In genomic region chr1:82292771-82293170, GRCm38 (mm10) we compare ENCODE assay signal across 8 mouse cellular contexts. TPM values are rescaled to one million over a fixed set of nuclear protein-coding genes. Genes with fewer than 3 reads are reported as not detected.
DNase-seq lines count a peak whose midpoint lies in the region; ATAC-seq and TF ChIP-seq lines count a peak whose summit lies in the region.

No protein-coding gene starts in this region.

- H3K27ac ChIP-seq in forebrain, embryonic 12.5 days = peak overlapping the region; percentile 98; the same call in 1 of the 2 replicates
- peak overlapping the region; percentile 99 for H3K27ac ChIP-seq in heart, embryonic 15.5 days
- H3K27ac ChIP-seq in kidney, embryonic 16.5 days (ENCODE audit: low read length) = peak overlapping the region; percentile 53
- H3K27ac ChIP-seq in liver, adult 2 months (replicated peaks; ENCODE audit: insufficient read depth, low read depth, low read length) = no peak overlapping the region
- no peak overlapping the region for H3K27ac ChIP-seq in thymus, adult 2 months (ENCODE audit: control insufficient read depth, insufficient read depth, low read length)

- H3K9ac ChIP-seq in forebrain, embryonic 12.5 days = peak overlapping the region; percentile 21
- peak overlapping the region; percentile 79 for H3K9ac ChIP-seq in heart, embryonic 15.5 days
- peak overlapping the region; percentile 86 for H3K9ac ChIP-seq in kidney, embryonic 16.5 days (replicated peaks; ENCODE audit: low read length)
- H3K9ac ChIP-seq in liver, adult 2 months (ENCODE audit: low read depth, low read length) = no peak overlapping the region

- TF ChIP-seq POLR2A in liver, adult 2 months (IDR thresholded peaks at IDR 0.05; ENCODE audit: extremely low read depth, insufficient read depth, low read length) = no peak
- no peak for TF ChIP-seq POLR2A in myocyte (IDR thresholded peaks at IDR 0.05; ENCODE audit: insufficient read length, low read depth)
- TF ChIP-seq POLR2A in thymus, adult 2 months (IDR thresholded peaks at IDR 0.05; ENCODE audit: control insufficient read depth, extremely low read depth, insufficient read depth, low read length, poor library complexity) = no peak

- no peaks in the 10 kb centered on the region for H3K9me3 ChIP-seq in forebrain, embryonic 12.5 days
- H3K9me3 ChIP-seq in heart, embryonic 15.5 days (replicated peaks) = no peaks in the 10 kb centered on the region
- no peaks in the 10 kb centered on the region for H3K9me3 ChIP-seq in kidney, embryonic 16.5 days (ENCODE audit: low read length)

- no peak overlapping the region for H3ac ChIP-seq in myocyte (ENCODE audit: control insufficient read depth, insufficient read length)

- H3K4me3 ChIP-seq in forebrain, embryonic 12.5 days (replicated peaks) = peak overlapping the region; percentile 64
- peak overlapping the region; percentile 81 for H3K4me3 ChIP-seq in heart, embryonic 15.5 days
- H3K4me3 ChIP-seq in kidney, embryonic 16.5 days (ENCODE audit: low read length) = peak overlapping the region; percentile 78
- peak overlapping the region; percentile 2; the same call in 1 of the 2 replicates for H3K4me3 ChIP-seq in liver, adult 2 months (ENCODE audit: insufficient read depth, low read depth, low read length)
- H3K4me3 ChIP-seq in myocyte = peak overlapping the region; percentile 96
- H3K4me3 ChIP-seq in thymus, adult 2 months (ENCODE audit: control insufficient read depth, insufficient read depth, low read length) = no peak overlapping the region

- DNase-seq in ovary, adult 18-20 months (ENCODE audit: low spot score) = peak; percentile 58
- no peak for DNase-seq in ovary, postnatal 10 days (ENCODE audit: low spot score)
- no peak for DNase-seq in liver, adult 2 months (ENCODE audit: extremely low read depth, low read depth, low spot score)
- peak; percentile 41 for DNase-seq in thymus, adult 2 months

- under 1% methylated on average over 13 of the region's 13 CpGs for WGBS in forebrain, embryonic 12.5 days
- WGBS in heart, embryonic 15.5 days = under 1% methylated on average over 13 of the region's 13 CpGs
- WGBS in kidney, embryonic 16.5 days = under 1% methylated on average over 13 of the region's 13 CpGs
- 7% methylated on average over 13 of the region's 13 CpGs for WGBS in liver, adult 2 months
- WGBS in thymus, adult 2 months = 4% methylated on average over 13 of the region's 13 CpGs

- H3K27me3 ChIP-seq in forebrain, embryonic 12.5 days = peaks cover 5% of the 10 kb centered on the region; the same call in 1 of the 2 replicates
- peaks cover 17% of the 10 kb centered on the region for H3K27me3 ChIP-seq in heart, embryonic 15.5 days
- H3K27me3 ChIP-seq in kidney, embryonic 16.5 days (ENCODE audit: insufficient read depth, low read length) = peaks cover 9% of the 10 kb centered on the region; the same call in 1 of the 2 replicates
- H3K27me3 ChIP-seq in liver, adult 2 months (ENCODE audit: control insufficient read depth, insufficient read depth, low read length) = no peaks in the 10 kb centered on the region
- no peaks in the 10 kb centered on the region for H3K27me3 ChIP-seq in myocyte (ENCODE audit: control insufficient read depth, insufficient read depth, insufficient read length)
- H3K27me3 ChIP-seq in thymus, adult 2 months (ENCODE audit: control insufficient read depth, insufficient read depth, low read length) = peaks cover 24% of the 10 kb centered on the region

- H3K4me1 ChIP-seq in forebrain, embryonic 12.5 days = peaks cover 42% of the 10 kb centered on the region
- H3K4me1 ChIP-seq in heart, embryonic 15.5 days (replicated peaks) = peaks cover 37% of the 10 kb centered on the region
- H3K4me1 ChIP-seq in kidney, embryonic 16.5 days (ENCODE audit: insufficient read depth, low read length) = peaks cover 26% of the 10 kb centered on the region
- peaks cover 23% of the 10 kb centered on the region for H3K4me1 ChIP-seq in liver, adult 2 months (ENCODE audit: control insufficient read depth, insufficient read depth, low read length)
- H3K4me1 ChIP-seq in thymus, adult 2 months (replicated peaks; ENCODE audit: control insufficient read depth, insufficient read depth, low read length) = peaks cover 16% of the 10 kb centered on the region

- H3K36me3 ChIP-seq in forebrain, embryonic 12.5 days (replicated peaks) = peaks cover 15% of the 10 kb centered on the region
- H3K36me3 ChIP-seq in heart, embryonic 15.5 days = peaks cover 4% of the 10 kb centered on the region; the same call in 1 of the 2 replicates
- H3K36me3 ChIP-seq in kidney, embryonic 16.5 days (ENCODE audit: insufficient read depth, low read length) = peaks cover 14% of the 10 kb centered on the region
- no peaks in the 10 kb centered on the region for H3K36me3 ChIP-seq in liver, adult 2 months (ENCODE audit: control insufficient read depth, insufficient read depth, low read length)
- no peaks in the 10 kb centered on the region for H3K36me3 ChIP-seq in myocyte (ENCODE audit: control insufficient read depth, insufficient read depth)
- H3K36me3 ChIP-seq in thymus, adult 2 months (ENCODE audit: control insufficient read depth, insufficient read depth, low read length) = no peaks in the 10 kb centered on the region

- peak overlapping the region; percentile 85 for H3K4me2 ChIP-seq in forebrain, embryonic 12.5 days
- H3K4me2 ChIP-seq in heart, embryonic 15.5 days = peak overlapping the region; percentile 85
- H3K4me2 ChIP-seq in kidney, embryonic 16.5 days (replicated peaks; ENCODE audit: low read depth, low read length) = peak overlapping the region; percentile 94
- H3K4me2 ChIP-seq in myocyte (ENCODE audit: low read depth) = no peak overlapping the region

- peaks cover 23% of the 10 kb centered on the region for H3K79me2 ChIP-seq in liver, adult 2 months (ENCODE audit: control insufficient read depth, insufficient read depth, low read length)
- H3K79me2 ChIP-seq in myocyte (ENCODE audit: control insufficient read depth, insufficient read depth) = peaks cover 26% of the 10 kb centered on the region

- ATAC-seq in forebrain, embryonic 12.5 days (ENCODE audit: low FRiP score) = peak; percentile 74
- peak; percentile 28 for ATAC-seq in heart, embryonic 15.5 days (replicated peaks; ENCODE audit: insufficient number of reproducible peaks, insufficient read depth, low FRiP score, low read depth)
- ATAC-seq in kidney, embryonic 16.5 days (ENCODE audit: low FRiP score, low TSS enrichment) = peak; percentile 33

- no peak for TF ChIP-seq CTCF in liver, adult 2 months (IDR thresholded peaks at IDR 0.05; ENCODE audit: low read depth, low read length)
- TF ChIP-seq CTCF in thymus, adult 2 months (IDR thresholded peaks at IDR 0.05; ENCODE audit: borderline replicate concordance, control insufficient read depth, extremely low read depth, insufficient read depth, low read length, poor library complexity) = no peak

TF ChIP-seq in myocyte, 11 proteins besides CTCF, POLR2A, EP300 and RAD21:
- TF ChIP-seq CEBPB (IDR thresholded peaks at IDR 0.05; ENCODE audit: insufficient read depth, poor library complexity, severe bottlenecking) (no peak), MAX (IDR thresholded peaks at IDR 0.05; ENCODE audit: low read depth) (no peak), TCF3 (IDR thresholded peaks at IDR 0.05; ENCODE audit: insufficient read length, low read depth) (no peak), REST (IDR thresholded peaks at IDR 0.05; ENCODE audit: insufficient read depth, insufficient read length) (no peak), TCF12 (IDR thresholded peaks at IDR 0.05; ENCODE audit: insufficient read depth, poor library complexity, severe bottlenecking) (no peak), SRF (IDR thresholded peaks at IDR 0.05; ENCODE audit: control insufficient read depth, insufficient read length, low read depth) (no peak), MYOG (IDR thresholded peaks at IDR 0.05; ENCODE audit: control insufficient read depth in 1 of 3, insufficient read depth in 1 of 3, insufficient read length in 2 of 3, low read depth in 2 of 3) (no peak), MYOD1 (IDR thresholded peaks at IDR 0.05; ENCODE audit: control insufficient read depth in 1 of 3, insufficient read length in 2 of 3, low read depth in 2 of 3) (no peak), E2F4 (IDR thresholded peaks at IDR 0.05; ENCODE audit: insufficient read depth) (no peak), USF1 (IDR thresholded peaks at IDR 0.05; ENCODE audit: low read depth) (no peak), POLR2AphosphoS2 (IDR thresholded peaks at IDR 0.05; ENCODE audit: insufficient read length, low read depth) (no peak)

RNA-seq across cellular contexts. Expression of gene Irs1, which starts 1.6 kb away (rescaled TPM):
- polyA plus RNA-seq in forebrain, embryonic 12.5 days (2016; fragmentation: Nextera tagmentation; extraction: Ambion mirVana) = 17.8 and 18.3 TPM in 2 replicates
- polyA plus RNA-seq in heart, embryonic 15.5 days (2015; fragmentation: Nextera tagmentation; extraction: Ambion mirVana) = 9.1 and 9.3 TPM in 2 replicates
- 4.2 and 4.3 TPM in 2 replicates for polyA plus RNA-seq in kidney, embryonic 16.5 days (2015; fragmentation: Nextera tagmentation; extraction: Ambion mirVana)
- total RNA-seq in liver, adult 2 months (2014; rRNA removed) = 7.6 and 13.3 TPM in 2 replicates
- 8.2 TPM in 2 replicates for polyA plus RNA-seq in liver, adult 2 months (2012; rRNA removed)
- polyA plus RNA-seq in myocyte (2012; fragmentation: generic; extraction: Trizol) = 3.9 TPM
- polyA plus RNA-seq in thymus, adult 2 months (2012; rRNA removed) = 1.8 and 2.2 TPM in 2 replicates

RNA-seq across cellular contexts. Expression of gene Rhbdd1, which starts 23.5 kb away (rescaled TPM):
- polyA plus RNA-seq in forebrain, embryonic 12.5 days (2016; fragmentation: Nextera tagmentation; extraction: Ambion mirVana) = 8.9 and 10.4 TPM in 2 replicates
- 7.6 and 9.7 TPM in 2 replicates for polyA plus RNA-seq in heart, embryonic 15.5 days (2015; fragmentation: Nextera tagmentation; extraction: Ambion mirVana)
- 11.2 and 11.8 TPM in 2 replicates for polyA plus RNA-seq in kidney, embryonic 16.5 days (2015; fragmentation: Nextera tagmentation; extraction: Ambion mirVana)
- 10.9 and 12.1 TPM in 2 replicates for total RNA-seq in liver, adult 2 months (2014; rRNA removed)
- polyA plus RNA-seq in liver, adult 2 months (2012; rRNA removed) = 10.9 and 11.4 TPM in 2 replicates
- 43.3 TPM for polyA plus RNA-seq in myocyte (2012; fragmentation: generic; extraction: Trizol)
- 9.8 and 10.7 TPM in 2 replicates for polyA plus RNA-seq in thymus, adult 2 months (2012; rRNA removed)

RNA-seq across cellular contexts. Expression of gene Gm9747, which starts 59.9 kb away (rescaled TPM):
- polyA plus RNA-seq in forebrain, embryonic 12.5 days (2016; fragmentation: Nextera tagmentation; extraction: Ambion mirVana) = 37.0 and 38.2 TPM in 2 replicates
- 27.1 and 29.3 TPM in 2 replicates for polyA plus RNA-seq in heart, embryonic 15.5 days (2015; fragmentation: Nextera tagmentation; extraction: Ambion mirVana)
- 13.1 and 15.0 TPM in 2 replicates for polyA plus RNA-seq in kidney, embryonic 16.5 days (2015; fragmentation: Nextera tagmentation; extraction: Ambion mirVana)
- total RNA-seq in liver, adult 2 months (2014; rRNA removed) = not detected in 2 replicates
- polyA plus RNA-seq in liver, adult 2 months (2012; rRNA removed) = 0.05 TPM in 1 of 2 replicates, not detected in the other
- polyA plus RNA-seq in myocyte (2012; fragmentation: generic; extraction: Trizol) = 4.0 TPM
- not detected in 2 replicates for polyA plus RNA-seq in thymus, adult 2 months (2012; rRNA removed)

Comparison
In these comparisons a context has a peak if more than half of its experiments do, and no peak if none do; other contexts are left out.
1. DNase-seq: peak in ovary, adult 18-20 months (single experiment) and thymus, adult 2 months (single experiment); none in ovary, postnatal 10 days (single experiment) and liver, adult 2 months (single experiment).
2. H3K27ac ChIP-seq: peak in forebrain, embryonic 12.5 days (single experiment), heart, embryonic 15.5 days (single experiment) and kidney, embryonic 16.5 days (single experiment); none in liver, adult 2 months (single experiment) and thymus, adult 2 months (single experiment).
3. Peak in every context shown above with its lines, with median percentiles within 50 percentile points of each other: ATAC-seq.